Mouse (Mus musculus) limb, embryonic 12.5 days (tissue): ENCODE results near the gene Gng12. TPM values are rescaled to one million over a fixed set of nuclear protein-coding genes. Genes with fewer than 3 reads are reported as not detected.
A peak's percentile ranks its signal among the peaks of the same experiment; 100 is the strongest.

Experiments
- ATAC-seq: fragments of 200-750 bp; cut with Nextera tagmentation; 2 replicates; pipeline ENCODE4 v1.8.0; 2017; ENCODE audit warnings: low read depth, moderate TSS enrichment; ENCODE audit not compliant: insufficient number of reproducible peaks, insufficient read depth, low FRiP score, low TSS enrichment
- H3K27ac ChIP-seq: fragments of 300-500 bp; sonication (generic); 2 replicates; pipeline ENCODE4 v1.5.1; 2016; ENCODE audit warnings: mild to moderate bottlenecking, moderate library complexity
- H3K27me3 ChIP-seq: fragments of 300-500 bp; sonication (generic); 2 replicates; pipeline ENCODE4 v1.6.1; 2016; ENCODE audit warnings: mild to moderate bottlenecking, moderate library complexity
- H3K36me3 ChIP-seq: fragments of 300-500 bp; sonication (generic); 2 replicates; pipeline ENCODE4 v1.6.1; 2016; ENCODE audit warnings: mild to moderate bottlenecking, moderate library complexity
- H3K4me1 ChIP-seq: fragments of 300-500 bp; sonication (generic); replicated peaks from 2 replicates; pipeline ENCODE4 v1.6.1; 2016
- H3K4me2 ChIP-seq: fragments of 300-500 bp; sonication (generic); 2 replicates; pipeline ENCODE4 v1.6.1; 2016; ENCODE audit warnings: mild to moderate bottlenecking, moderate library complexity
- H3K4me3 ChIP-seq: fragments of 300-500 bp; sonication (generic); replicated peaks from 2 replicates; pipeline ENCODE4 v1.5.1; 2016; ENCODE audit warnings: mild to moderate bottlenecking
- H3K9ac ChIP-seq: fragments of 300-500 bp; sonication (generic); replicated peaks from 2 replicates; pipeline ENCODE4 v1.6.1; 2016; ENCODE audit warnings: mild to moderate bottlenecking, moderate library complexity
- H3K9me3 ChIP-seq: fragments of 300-500 bp; sonication (generic); 2 replicates; pipeline ENCODE4 v1.6.1; 2016; ENCODE audit warnings: mild to moderate bottlenecking, moderate library complexity
- WGBS: fragments of 180-500 bp; shearing (Covaris S2); methylation state at CpG from one replicate; pipeline ENCODE4 v1.1.7; 2016; 5-methylcytosine and 5-hydroxymethylcytosine counted together
- polyA plus RNA-seq: library from polyadenylated mRNA; unstranded; fragments of >200 nt; fragmentation: Nextera tagmentation; extraction: Ambion mirVana; gene quantifications from 2 replicates; pipeline ENCODE4 v1.2.1, GENCODE M21; 2016

The Gng12 gene
- polyA plus RNA-seq, 1 experiment from 2014 or later = 56.9 TPM

DNA sequence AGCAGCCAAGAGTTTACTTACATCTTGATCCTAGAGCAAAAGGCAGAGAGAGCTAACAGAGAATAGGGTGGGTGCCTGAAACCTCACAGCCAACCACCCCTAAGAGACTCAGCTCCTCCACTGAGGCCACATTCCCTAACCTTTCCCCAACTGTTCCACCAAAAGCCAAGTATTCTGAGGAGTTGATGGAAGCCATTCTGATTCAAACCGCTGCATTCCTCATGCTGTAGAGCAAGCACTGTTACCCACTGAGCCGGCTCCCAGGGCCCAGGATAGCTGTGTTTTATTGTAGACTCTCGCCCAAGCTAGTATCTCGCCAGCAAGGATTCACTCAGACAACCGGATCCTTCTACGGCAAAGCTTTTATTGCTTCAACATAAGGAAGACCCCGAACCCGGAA is 98.8 kb downstream of the Gng12 start:
- Histone ChIP-seq H3K4me3 (no peak overlapping the region), H3K4me1 (no peaks in the 10 kb centered on the region), H3K27me3 (no peaks in the 10 kb centered on the region), H3K36me3 (no peaks in the 10 kb centered on the region), H3K4me2 (no peak overlapping the region), H3K27ac (no peak overlapping the region), H3K9me3 (no peaks in the 10 kb centered on the region), H3K9ac (no peak overlapping the region)
- WGBS = 89% methylated on average over 8 of the region's 8 CpGs
- ATAC-seq = no peak

DNA sequence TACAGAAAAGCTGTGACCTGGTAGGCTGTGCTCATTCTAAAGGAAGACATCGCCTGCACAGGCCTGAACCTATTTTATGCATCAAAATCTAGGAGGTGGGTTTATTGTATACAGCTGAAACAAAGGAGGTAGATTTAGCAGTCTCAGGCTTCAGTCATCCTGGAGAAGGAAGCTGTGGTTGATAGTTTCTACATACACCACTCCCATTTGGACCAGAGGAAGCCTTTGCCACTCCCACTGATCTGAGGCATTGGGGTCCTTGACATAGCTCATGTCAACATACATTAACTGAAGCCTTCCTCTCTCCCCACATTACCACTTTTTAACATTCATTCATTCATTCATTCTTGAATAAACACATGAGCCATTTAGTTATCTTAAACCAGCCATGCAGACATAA is 99.6 kb downstream of the Gng12 start:
- H3K4me1 ChIP-seq = no peaks in the 10 kb centered on the region
- H3K4me2 ChIP-seq = no peak overlapping the region
- 100% methylated on average over 1 of the region's 1 CpGs for WGBS
- no peak overlapping the region for H3K9ac ChIP-seq
- H3K4me3 ChIP-seq = no peak overlapping the region
- ATAC-seq = no peak
- H3K36me3 ChIP-seq = no peaks in the 10 kb centered on the region
- H3K27me3 ChIP-seq = no peaks in the 10 kb centered on the region
- H3K9me3 ChIP-seq = no peaks in the 10 kb centered on the region
- H3K27ac ChIP-seq = no peak overlapping the region

DNA sequence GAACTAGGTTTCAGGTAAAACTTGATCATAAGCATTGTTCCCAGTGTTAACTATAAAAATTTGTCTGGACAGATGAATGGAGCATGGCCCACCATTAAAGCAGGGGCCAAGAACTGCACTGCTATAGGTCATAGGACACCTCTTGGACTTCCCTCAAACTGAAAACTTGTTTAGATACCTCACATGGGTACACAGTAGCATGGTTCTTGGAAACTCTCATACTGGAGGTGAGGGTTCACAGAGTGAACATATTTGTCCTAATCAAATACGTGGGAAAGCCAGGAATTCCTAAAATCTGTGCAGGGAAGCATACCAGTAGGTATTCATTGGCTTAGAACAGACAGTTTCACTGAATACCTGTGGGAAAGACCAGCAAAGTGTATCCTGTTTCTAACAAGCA is 100.1 kb downstream of the Gng12 start:
- 88% methylated on average over 1 of the region's 1 CpGs for WGBS
- no peaks in the 10 kb centered on the region for H3K36me3 ChIP-seq
- no peaks in the 10 kb centered on the region for H3K4me1 ChIP-seq
- no peaks in the 10 kb centered on the region for H3K9me3 ChIP-seq
- H3K4me2 ChIP-seq = no peak overlapping the region
- no peak for ATAC-seq
- no peak overlapping the region for H3K27ac ChIP-seq
- no peaks in the 10 kb centered on the region for H3K27me3 ChIP-seq
- no peak overlapping the region for H3K4me3 ChIP-seq
- no peak overlapping the region for H3K9ac ChIP-seq

DNA sequence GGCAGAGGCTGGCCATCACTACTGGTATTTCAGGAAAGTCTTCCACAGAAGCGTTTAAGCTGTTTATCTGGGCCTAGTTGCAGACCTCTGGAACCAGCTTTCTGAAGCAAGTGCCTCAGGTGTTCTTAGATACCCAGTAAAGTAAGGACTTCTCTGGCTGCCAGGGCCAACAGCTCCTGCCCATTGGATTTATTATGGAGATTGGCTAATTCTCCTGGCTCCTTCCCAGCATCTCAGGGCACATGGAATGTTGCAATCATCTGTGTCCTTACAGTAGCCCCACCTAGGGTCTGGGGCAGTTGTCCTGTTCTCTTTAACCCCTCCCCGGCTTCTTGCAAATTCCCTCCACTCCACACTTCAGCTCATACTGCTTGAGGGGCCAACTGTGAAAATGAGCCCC is 102.4 kb downstream of the Gng12 start:
- 91% methylated on average over 2 of the region's 2 CpGs for WGBS
- no peaks in the 10 kb centered on the region for H3K27me3 ChIP-seq

DNA sequence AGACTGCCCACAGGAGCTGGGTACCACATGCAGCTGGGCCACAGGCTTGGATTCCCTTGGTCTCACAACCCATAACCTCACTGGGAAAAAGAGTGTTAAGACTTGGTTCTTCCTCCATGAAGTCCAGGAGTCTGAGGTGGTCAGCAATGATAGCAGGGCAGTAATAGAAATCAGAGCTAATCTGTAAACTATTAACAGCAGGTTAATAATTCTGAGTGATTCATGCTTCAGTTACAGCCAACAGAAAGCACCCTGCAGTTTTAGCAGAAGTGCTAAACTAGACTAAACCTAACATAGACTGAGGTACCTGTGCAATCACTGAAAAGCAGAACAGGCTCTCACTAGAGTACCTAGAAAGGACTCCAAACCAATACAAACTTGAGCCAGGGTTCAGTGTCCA is 103.6 kb downstream of the Gng12 start:
- no peak overlapping the region for H3K4me3 ChIP-seq
- no peak for ATAC-seq
- no peaks in the 10 kb centered on the region for H3K36me3 ChIP-seq

More for the DNA sequence above, 102.4 kb downstream of the Gng12 start:
- no peak overlapping the region for H3K4me3 ChIP-seq
- no peak for ATAC-seq
- H3K9ac ChIP-seq = no peak overlapping the region
- H3K27ac ChIP-seq = no peak overlapping the region
- H3K4me1 ChIP-seq = no peaks in the 10 kb centered on the region
- H3K9me3 ChIP-seq = no peaks in the 10 kb centered on the region
- H3K36me3 ChIP-seq = no peaks in the 10 kb centered on the region
- no peak overlapping the region for H3K4me2 ChIP-seq

DNA sequence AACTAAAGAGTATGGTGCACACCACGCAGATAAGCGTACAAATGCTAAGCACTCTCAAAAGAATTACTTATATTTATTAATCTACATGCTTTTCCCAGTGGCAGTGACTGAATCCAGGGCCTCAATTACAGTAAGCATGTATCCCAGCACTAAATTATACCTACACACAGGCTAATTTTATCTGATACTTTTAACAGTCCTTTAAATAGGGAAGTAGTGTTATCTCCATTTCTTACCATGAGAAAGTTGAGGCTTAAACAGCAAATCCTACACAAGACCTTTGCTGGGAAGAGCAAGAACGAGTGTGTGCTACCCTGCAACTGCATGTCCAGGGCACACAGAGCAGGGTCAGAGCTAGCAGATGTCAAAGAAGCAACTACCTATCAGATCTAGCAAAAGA is 113.7 kb downstream of the Gng12 start:
- H3K4me1 ChIP-seq = peaks cover 6% of the 10 kb centered on the region; the same call in 1 of the 2 replicates
- WGBS = 90% methylated on average over 3 of the region's 3 CpGs
- no peak overlapping the region for H3K4me3 ChIP-seq
- no peaks in the 10 kb centered on the region for H3K27me3 ChIP-seq
- ATAC-seq = no peak
- H3K9ac ChIP-seq = no peak overlapping the region
- H3K9me3 ChIP-seq = no peaks in the 10 kb centered on the region
- H3K36me3 ChIP-seq = no peaks in the 10 kb centered on the region
- H3K27ac ChIP-seq = no peak overlapping the region
- H3K4me2 ChIP-seq = no peak overlapping the region

More for the DNA sequence above, 103.6 kb downstream of the Gng12 start:
- H3K4me2 ChIP-seq = no peak overlapping the region
- H3K4me1 ChIP-seq = no peaks in the 10 kb centered on the region
- no peak overlapping the region for H3K27ac ChIP-seq
- H3K27me3 ChIP-seq = no peaks in the 10 kb centered on the region
- H3K9me3 ChIP-seq = no peaks in the 10 kb centered on the region
- no peak overlapping the region for H3K9ac ChIP-seq

DNA sequence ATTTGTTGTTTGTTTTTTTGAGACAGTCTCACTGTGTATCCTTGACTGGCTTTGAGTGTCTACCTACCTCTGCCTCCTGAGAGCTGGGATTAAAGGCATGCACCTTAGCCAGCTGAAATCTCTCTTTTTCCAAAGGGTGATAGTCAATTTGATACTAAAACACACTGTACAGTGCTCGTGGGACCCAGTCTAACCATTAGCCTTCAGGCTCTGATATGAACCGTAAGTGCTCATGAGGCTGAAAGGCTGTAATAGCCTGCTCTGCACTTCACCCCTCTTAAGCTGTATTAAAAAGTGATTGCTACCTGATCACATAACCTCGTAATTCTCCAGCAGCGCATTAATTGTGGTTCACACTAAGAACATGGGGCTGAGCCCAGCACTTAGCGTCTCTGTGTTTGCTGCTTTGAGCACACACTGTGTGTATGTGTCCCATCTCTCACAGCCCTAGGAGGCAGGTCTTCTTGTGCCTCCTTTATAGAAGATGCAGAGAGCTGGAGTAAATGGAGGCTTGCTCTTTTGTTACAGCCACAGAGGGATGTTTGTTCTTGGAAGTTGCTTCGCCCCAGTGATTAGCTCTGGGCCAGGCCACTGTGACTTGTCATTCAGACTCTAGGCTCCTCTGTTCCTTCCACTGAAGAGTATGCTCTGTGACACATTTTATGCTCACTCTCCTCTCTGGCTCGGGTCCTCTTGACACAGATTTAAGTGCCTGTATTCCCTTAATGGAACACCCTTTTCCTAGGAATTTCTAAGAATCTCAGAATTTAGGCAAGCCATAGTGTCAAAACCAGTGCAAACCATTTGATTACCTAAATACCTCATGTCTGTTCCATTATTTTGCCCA is 114.4 kb downstream of the Gng12 start:
- Histone ChIP-seq H3K9me3 (no peaks in the 10 kb centered on the region), H3K27ac (no peak overlapping the region), H3K36me3 (no peaks in the 10 kb centered on the region), H3K9ac (no peak overlapping the region), H3K4me2 (no peak overlapping the region), H3K4me3 (no peak overlapping the region), H3K27me3 (no peaks in the 10 kb centered on the region), H3K4me1 (peaks cover 7% of the 10 kb centered on the region; the same call in 1 of the 2 replicates)
- ATAC-seq = no peak; the same call in 1 of the 2 replicates
- 68% methylated on average over 7 of the region's 7 CpGs for WGBS

DNA sequence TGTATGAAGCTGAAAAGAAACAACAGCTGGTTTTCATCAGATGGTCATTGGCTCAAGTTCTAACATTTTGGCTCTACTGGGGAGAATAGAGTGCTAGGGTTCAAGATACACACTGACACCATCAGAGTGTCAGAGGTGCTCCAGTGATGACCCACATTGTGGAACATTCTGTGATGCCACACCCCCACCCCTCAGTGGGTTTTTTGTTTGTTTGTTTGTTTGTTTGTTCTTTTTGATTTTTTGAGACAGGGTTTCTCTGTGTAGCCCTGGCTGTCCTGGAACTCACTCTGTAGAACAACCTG is 115.0 kb downstream of the Gng12 start:
- Histone ChIP-seq H3K9me3 (no peaks in the 10 kb centered on the region), H3K36me3 (no peaks in the 10 kb centered on the region), H3K9ac (no peak overlapping the region), H3K27me3 (no peaks in the 10 kb centered on the region), H3K4me1 (peaks cover 13% of the 10 kb centered on the region), H3K4me2 (no peak overlapping the region), H3K4me3 (no peak overlapping the region), H3K27ac (no peak overlapping the region)
- ATAC-seq = 0 out of 2 replicates have a peak, but pooled peaks have one; percentile 42

DNA sequence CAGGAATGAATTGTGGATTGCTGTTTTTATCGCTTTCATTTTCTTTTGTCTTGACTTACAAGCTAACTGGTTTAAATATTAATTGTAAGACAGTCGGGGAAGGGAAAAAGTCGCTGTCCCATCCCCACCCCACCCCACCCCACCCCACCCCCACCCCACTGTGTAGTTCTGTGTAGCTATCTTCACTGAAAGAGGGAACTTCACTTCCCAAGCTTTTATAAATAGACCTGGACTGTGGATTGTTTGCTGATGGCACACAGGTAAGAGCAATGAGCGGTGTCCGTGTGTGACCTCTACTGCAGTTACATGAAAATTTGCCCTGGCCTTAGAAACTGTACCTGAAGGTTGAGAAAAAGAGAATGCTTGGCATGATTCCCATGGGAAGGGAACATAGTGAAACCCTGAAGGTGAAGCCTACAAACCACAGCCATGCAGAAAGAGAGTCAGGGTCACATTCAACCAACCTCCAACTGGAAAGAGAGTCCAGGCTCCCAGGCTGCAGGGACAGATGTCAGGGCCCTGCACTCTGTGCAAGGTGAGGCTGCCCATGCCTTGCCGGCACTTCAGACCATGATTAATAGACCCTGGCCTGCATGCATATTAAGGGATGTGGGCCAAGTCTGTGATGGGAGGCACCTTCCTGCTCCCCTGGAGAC is 117.2 kb downstream of the Gng12 start:
- no peak overlapping the region for H3K4me3 ChIP-seq
- no peak overlapping the region for H3K4me2 ChIP-seq
- H3K9ac ChIP-seq = no peak overlapping the region
- H3K4me1 ChIP-seq = peaks cover 19% of the 10 kb centered on the region
- WGBS = 84% methylated on average over 6 of the region's 6 CpGs
- H3K27me3 ChIP-seq = no peaks in the 10 kb centered on the region
- H3K36me3 ChIP-seq = no peaks in the 10 kb centered on the region
- H3K27ac ChIP-seq = no peak overlapping the region
- H3K9me3 ChIP-seq = no peaks in the 10 kb centered on the region
- no peak for ATAC-seq

DNA sequence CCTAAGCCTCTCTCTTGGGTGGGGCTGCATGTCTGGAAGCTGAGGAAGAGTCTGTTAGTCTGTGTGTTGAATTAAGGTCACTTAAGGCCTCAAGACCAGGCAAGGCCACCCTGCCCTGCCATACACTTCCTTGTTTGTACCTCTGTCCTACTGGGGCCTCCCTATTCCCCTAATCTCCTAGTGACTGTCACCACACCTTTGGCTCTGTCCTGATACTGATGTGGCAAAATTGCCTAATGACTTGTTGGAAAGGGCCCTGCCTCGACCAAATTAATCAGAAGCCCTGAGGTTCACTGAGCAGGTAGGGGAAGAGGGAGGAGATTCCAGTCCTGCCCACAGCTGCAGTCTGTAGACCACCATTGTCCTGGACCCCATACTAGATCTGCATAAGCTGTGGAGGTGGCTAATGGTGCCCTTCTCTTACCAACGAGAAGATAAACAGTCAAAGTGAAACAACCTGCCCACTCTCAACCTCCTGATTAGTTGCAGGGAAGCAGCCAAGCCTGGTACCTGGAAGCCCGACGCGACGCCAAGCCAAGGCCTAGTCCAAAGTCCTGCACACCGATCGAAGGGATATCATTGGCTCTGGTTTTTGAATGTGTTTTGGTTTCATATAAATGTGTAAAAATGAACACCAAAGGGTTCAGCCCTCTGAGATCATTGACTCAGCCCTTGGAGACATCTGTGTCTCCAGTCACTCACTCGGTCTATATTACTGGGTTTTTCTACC is 117.9 kb downstream of the Gng12 start:
- no peak overlapping the region for H3K4me3 ChIP-seq
- H3K9ac ChIP-seq = no peak overlapping the region
- H3K27me3 ChIP-seq = no peaks in the 10 kb centered on the region
- H3K4me1 ChIP-seq = peaks cover 19% of the 10 kb centered on the region
- H3K4me2 ChIP-seq = no peak overlapping the region
- WGBS = 88% methylated on average over 9 of the region's 9 CpGs
- H3K9me3 ChIP-seq = no peaks in the 10 kb centered on the region
- no peak for ATAC-seq
- H3K36me3 ChIP-seq = no peaks in the 10 kb centered on the region
- no peak overlapping the region for H3K27ac ChIP-seq

DNA sequence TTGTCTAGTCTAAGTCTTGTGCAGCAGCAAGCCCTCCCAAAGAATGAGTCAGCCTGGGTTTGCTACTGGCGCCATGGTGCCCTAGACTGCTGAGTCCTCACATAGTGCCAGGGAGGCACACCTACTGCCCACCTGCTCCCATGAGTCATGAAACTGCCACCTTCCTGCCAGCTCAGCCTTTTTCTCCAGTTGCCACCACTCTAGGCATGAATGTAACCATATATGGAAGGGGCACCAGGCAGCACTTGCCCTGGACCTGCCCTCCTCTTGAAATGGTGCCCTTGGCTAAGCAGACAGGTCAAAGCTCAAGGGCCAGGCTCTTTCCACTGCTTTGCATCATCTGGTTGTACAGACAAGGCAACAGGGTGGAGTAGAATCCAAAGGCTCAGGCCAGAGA is 118.5 kb downstream of the Gng12 start:
- no peak overlapping the region for H3K9ac ChIP-seq
- no peaks in the 10 kb centered on the region for H3K9me3 ChIP-seq
- no peaks in the 10 kb centered on the region for H3K27me3 ChIP-seq
- 83% methylated on average over 1 of the region's 1 CpGs for WGBS
- H3K27ac ChIP-seq = no peak overlapping the region
- no peaks in the 10 kb centered on the region for H3K36me3 ChIP-seq
- H3K4me2 ChIP-seq = no peak overlapping the region
- no peak overlapping the region for H3K4me3 ChIP-seq
- no peak for ATAC-seq
- peaks cover 19% of the 10 kb centered on the region for H3K4me1 ChIP-seq
